Mouse (Mus musculus) heart, postnatal 25 days (tissue): ENCODE results near the gene Hivep3. TPM values are rescaled to one million over a fixed set of nuclear protein-coding genes. Genes with fewer than 3 reads are reported as not detected.
A peak's percentile ranks its signal among the peaks of the same experiment; 100 is the strongest.

Experiments used
- DNase-seq: peaks from one replicate; pipeline ENCODE4 v3.0.0; 2022; ENCODE audit warnings: low spot score
- intact Hi-C: fragments of 180-260 bp; cut with DNase I; formaldehyde crosslinking; loops from one replicate; pipeline ENCODE4 v1.15.1; 2025
- total RNA-seq, 2 experiments: library from RNA; stranded (reverse); gene quantifications; 2 replicates each; pipeline ENCODE4 v1.2.3; 2021

Gene Hivep3
- total RNA-seq, 2 experiments from 2014 or later, result 5.1 to 5.2 TPM

GRCm38 (mm10) chr4:119962066-119962465 lies 228.5 kb downstream of the Hivep3 start:
- intact Hi-C loops, result loop anchor here (2.0 kb wide), 1 partner anchor 143 kb away; no protein-coding TSS in a partner anchor
- DNase-seq, result no peak

GRCm38 (mm10) chr4:119966105-119967072 lies 232.8 kb downstream of the Hivep3 start:
- intact Hi-C loops, result no loop called here
- peak; percentile 43 for DNase-seq

GRCm38 (mm10) chr4:119967073-119967608 lies 233.6 kb downstream of the Hivep3 start:
- intact Hi-C loops, result no loop called here
- DNase-seq, result no peak

- DNase-seq, result no peak
- intact Hi-C loops, result no loop called here
These were observed 234.1 kb downstream of the Hivep3 start for GRCm38 (mm10) chr4:119967636-119968035.

GRCm38 (mm10) chr4:119968071-119968470 lies 234.5 kb downstream of the Hivep3 start:
- DNase-seq, result no peak
- intact Hi-C loops, result no loop called here

GRCm38 (mm10) chr4:119968887-119969286 lies 235.3 kb downstream of the Hivep3 start:
- no peak for DNase-seq
- intact Hi-C loops, result no loop called here

- DNase-seq, result no peak
- intact Hi-C loops, result no loop called here
These were observed 236.6 kb downstream of the Hivep3 start for GRCm38 (mm10) chr4:119970166-119970565.

GRCm38 (mm10) chr4:119972375-119972774 lies 238.8 kb downstream of the Hivep3 start:
- intact Hi-C loops, result no loop called here
- DNase-seq, result no peak

DNA sequence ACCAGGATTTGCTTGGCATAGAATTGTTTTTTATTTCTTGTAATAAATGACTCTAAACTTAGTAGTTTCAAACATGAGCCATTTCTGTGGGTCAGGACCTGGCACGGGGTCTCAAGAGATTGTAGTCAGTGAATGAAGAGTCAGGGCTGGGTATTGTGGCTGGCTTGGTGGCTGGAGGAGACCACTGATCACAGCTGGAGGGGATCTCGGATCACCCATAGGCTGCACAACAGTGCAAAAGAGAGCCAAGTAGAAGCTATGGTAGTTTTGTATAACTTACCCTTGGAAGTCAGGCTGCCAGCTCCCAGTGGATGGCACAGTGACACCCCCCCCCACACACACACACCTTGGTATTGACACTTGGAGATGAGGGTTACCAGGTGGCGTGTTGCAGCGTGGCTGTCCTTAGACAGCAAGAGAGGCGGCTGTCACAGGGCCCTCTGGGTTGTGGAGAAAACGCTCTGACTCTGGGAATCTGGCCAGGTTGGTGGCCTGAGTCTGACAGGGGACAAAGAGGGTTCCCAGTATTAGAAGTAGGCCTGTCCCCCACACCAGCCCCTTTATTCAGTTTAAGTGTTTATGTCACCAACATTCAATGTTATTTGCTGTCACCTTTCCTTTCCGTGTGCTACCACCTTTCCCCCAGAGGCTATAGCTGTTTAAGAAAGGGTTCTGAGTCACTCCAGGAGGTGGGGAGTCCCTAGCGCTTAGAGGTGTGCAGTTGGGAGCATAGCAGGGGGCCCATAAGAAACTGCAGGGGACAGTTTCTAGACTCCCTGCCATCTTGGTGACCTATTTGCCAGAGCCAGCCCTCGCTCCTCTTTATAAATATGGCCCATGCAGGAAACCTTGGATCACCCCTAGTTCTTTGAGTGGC lies 240.4 kb downstream of the Hivep3 start:
- intact Hi-C loops, result no loop called here
- DNase-seq, result no peak

DNA sequence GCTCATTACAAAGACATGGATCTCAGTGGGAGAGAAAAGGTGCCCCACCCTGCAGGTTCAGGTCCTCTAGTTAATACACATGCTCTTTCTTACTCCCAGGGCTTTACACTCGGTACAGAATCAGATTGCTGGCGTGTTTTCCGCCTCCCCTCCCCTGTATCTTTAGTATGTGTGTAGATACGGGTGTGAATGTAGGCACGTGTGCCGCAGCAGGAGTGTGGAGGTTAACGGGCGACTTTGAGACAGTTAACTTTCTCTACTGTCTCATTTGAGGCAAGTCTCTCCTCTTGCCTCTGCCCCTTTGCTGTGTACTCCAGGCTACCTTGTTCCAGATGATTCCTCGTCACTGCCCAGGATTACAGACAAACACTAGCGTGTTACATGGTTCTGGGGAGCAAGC lies 241.7 kb downstream of the Hivep3 start:
- intact Hi-C loops, result no loop called here
- no peak for DNase-seq

DNA sequence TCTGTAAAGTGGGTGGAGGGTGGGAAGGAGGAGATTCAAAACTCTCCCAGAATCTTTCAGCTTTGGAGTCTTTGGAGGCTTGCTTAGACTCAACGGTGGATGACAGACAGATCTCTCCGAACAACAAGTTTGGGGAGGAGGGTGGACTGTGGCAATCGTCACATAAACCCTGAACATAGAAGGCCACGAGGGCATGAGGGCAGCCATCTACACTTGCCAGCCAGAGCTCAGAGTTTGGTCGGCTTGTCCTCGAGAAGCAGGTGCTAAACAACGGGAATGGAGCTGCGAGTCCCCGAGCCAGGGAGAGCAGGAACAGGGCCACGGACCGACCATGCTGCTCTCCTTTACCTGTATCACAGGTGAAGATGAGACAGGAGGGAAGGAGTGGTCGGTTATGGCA lies 242.2 kb downstream of the Hivep3 start:
- intact Hi-C loops, result no loop called here
- no peak for DNase-seq

- intact Hi-C loops, result no loop called here
- DNase-seq, result no peak
These were observed 243.0 kb downstream of the Hivep3 start for GRCm38 (mm10) chr4:119976428-119977168.

DNA sequence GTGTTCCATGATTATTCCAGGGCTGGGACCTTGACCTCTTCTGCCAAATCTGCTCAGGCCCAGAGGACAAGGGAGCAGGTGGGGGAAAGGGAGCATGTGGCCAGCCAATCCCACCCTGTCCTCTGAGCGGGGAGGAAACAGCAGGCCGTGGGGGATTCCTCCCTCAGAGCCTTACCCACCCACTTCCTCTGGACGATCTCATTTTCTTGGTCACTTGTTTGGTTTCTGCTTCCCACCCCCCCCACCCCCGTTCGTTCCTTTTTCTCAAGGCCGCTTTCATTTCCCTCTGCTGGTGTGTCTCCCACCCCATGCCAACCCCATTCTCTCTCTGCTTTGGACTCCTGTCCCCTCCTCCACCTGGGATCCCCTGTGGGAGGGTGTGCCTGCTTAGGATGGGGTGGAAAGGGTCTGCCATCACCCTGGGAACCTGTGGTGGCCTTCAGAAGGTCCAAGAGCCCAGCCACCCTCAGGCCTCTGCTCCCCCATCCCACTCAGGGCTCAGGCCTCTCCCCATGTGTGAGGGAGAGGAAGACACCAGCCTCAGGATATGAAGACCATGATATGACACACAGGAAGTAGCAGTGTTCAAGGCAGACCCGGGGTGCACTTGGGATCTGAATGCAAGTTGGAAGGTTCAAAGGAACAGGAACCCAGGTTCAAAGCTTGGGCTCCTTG lies 244.4 kb downstream of the Hivep3 start:
- intact Hi-C loops, result no loop called here
- DNase-seq, result no peak

GRCm38 (mm10) chr4:119979238-119979829 lies 245.8 kb downstream of the Hivep3 start:
- intact Hi-C loops, result no loop called here
- no peak for DNase-seq

- DNase-seq, result no peak
- intact Hi-C loops, result no loop called here
These were observed 246.3 kb downstream of the Hivep3 start for GRCm38 (mm10) chr4:119979918-119980317.

GRCm38 (mm10) chr4:119981047-119981720 lies 247.6 kb downstream of the Hivep3 start:
- no peak for DNase-seq
- intact Hi-C loops, result no loop called here

- no peak for DNase-seq
- intact Hi-C loops, result no loop called here
These were observed 252.5 kb downstream of the Hivep3 start for GRCm38 (mm10) chr4:119986065-119986464.

GRCm38 (mm10) chr4:119986580-119987291 lies 253.2 kb downstream of the Hivep3 start:
- no peak for DNase-seq
- intact Hi-C loops, result no loop called here
